Mouse (Mus musculus): ENCODE measurements around the gene 1700029H14Rik. TPM values are rescaled to one million over a fixed set of nuclear protein-coding genes. Genes with fewer than 3 reads are reported as not detected.

The 1700029H14Rik gene
- total and polyA plus RNA-seq, 3 experiments: not detected

Other genes starting within 250 kb of the 1700029H14Rik start
- 189 and 226 TPM in 2 replicates for gene Tfdp1, start 223.7 kb downstream of the 1700029H14Rik start, total RNA-seq (2012; rRNA removed)
- gene Tfdp1, start 223.7 kb downstream of the 1700029H14Rik start, total RNA-seq (2014; rRNA removed): 338 and 351 TPM in 2 replicates
- gene Tfdp1, start 223.7 kb downstream of the 1700029H14Rik start, polyA plus RNA-seq (2012; ENCODE audit: insufficient read length, low read depth): 288 and 301 TPM in 2 replicates
- not detected in 2 replicates for gene Atp4b, start 165.6 kb downstream of the 1700029H14Rik start, total RNA-seq (2012; rRNA removed)
- not detected in 2 replicates for gene Atp4b, start 165.6 kb downstream of the 1700029H14Rik start, total RNA-seq (2014; rRNA removed)
- not detected in 2 replicates for gene Atp4b, start 165.6 kb downstream of the 1700029H14Rik start, polyA plus RNA-seq (2012; ENCODE audit: insufficient read length, low read depth)
- gene Grk1, start 157.4 kb downstream of the 1700029H14Rik start, total RNA-seq (2012; rRNA removed): not detected in 2 replicates
- gene Grk1, start 157.4 kb downstream of the 1700029H14Rik start, total RNA-seq (2014; rRNA removed): not detected in 2 replicates
- not detected in 2 replicates for gene Grk1, start 157.4 kb downstream of the 1700029H14Rik start, polyA plus RNA-seq (2012; ENCODE audit: insufficient read length, low read depth)
- gene Tmem255b, start 127.3 kb downstream of the 1700029H14Rik start, total RNA-seq (2012; rRNA removed): not detected in 2 replicates
- not detected in 2 replicates for gene Tmem255b, start 127.3 kb downstream of the 1700029H14Rik start, total RNA-seq (2014; rRNA removed)
- gene Tmem255b, start 127.3 kb downstream of the 1700029H14Rik start, polyA plus RNA-seq (2012; ENCODE audit: insufficient read length, low read depth): not detected in 2 replicates
- gene Gas6, start 68.0 kb downstream of the 1700029H14Rik start, total RNA-seq (2012; rRNA removed): not detected in 2 replicates
- not detected in 2 replicates for gene Gas6, start 68.0 kb downstream of the 1700029H14Rik start, total RNA-seq (2014; rRNA removed)
- gene Gas6, start 68.0 kb downstream of the 1700029H14Rik start, polyA plus RNA-seq (2012; ENCODE audit: insufficient read length, low read depth): not detected in 2 replicates
- gene Rasa3, start 115.1 kb upstream of the 1700029H14Rik start, total RNA-seq (2012; rRNA removed): 20.0 and 28.5 TPM in 2 replicates
- gene Rasa3, start 115.1 kb upstream of the 1700029H14Rik start, total RNA-seq (2014; rRNA removed): 13.6 TPM in 2 replicates
- gene Rasa3, start 115.1 kb upstream of the 1700029H14Rik start, polyA plus RNA-seq (2012; ENCODE audit: insufficient read length, low read depth): 12.8 and 13.7 TPM in 2 replicates
- not detected in 2 replicates for gene Cfap97d2, start 143.4 kb upstream of the 1700029H14Rik start, total RNA-seq (2012; rRNA removed)
- not detected in 2 replicates for gene Cfap97d2, start 143.4 kb upstream of the 1700029H14Rik start, total RNA-seq (2014; rRNA removed)
- not detected in 2 replicates for gene Cfap97d2, start 143.4 kb upstream of the 1700029H14Rik start, polyA plus RNA-seq (2012; ENCODE audit: insufficient read length, low read depth)
- gene Cdc16, start 195.2 kb upstream of the 1700029H14Rik start, total RNA-seq (2012; rRNA removed): 55.6 and 57.9 TPM in 2 replicates
- 94.3 and 107 TPM in 2 replicates for gene Cdc16, start 195.2 kb upstream of the 1700029H14Rik start, total RNA-seq (2014; rRNA removed)
- 54.2 and 55.1 TPM in 2 replicates for gene Cdc16, start 195.2 kb upstream of the 1700029H14Rik start, polyA plus RNA-seq (2012; ENCODE audit: insufficient read length, low read depth)
- gene Upf3a, start 223.2 kb upstream of the 1700029H14Rik start, total RNA-seq (2012; rRNA removed): 25.0 and 26.6 TPM in 2 replicates
- gene Upf3a, start 223.2 kb upstream of the 1700029H14Rik start, total RNA-seq (2014; rRNA removed): 16.4 and 18.1 TPM in 2 replicates
- gene Upf3a, start 223.2 kb upstream of the 1700029H14Rik start, polyA plus RNA-seq (2012; ENCODE audit: insufficient read length, low read depth): 40.5 and 50.6 TPM in 2 replicates